Mouse (Mus musculus) liver, embryonic 11.5 days (tissue): ENCODE measurements around the gene Frmd4b. TPM values are rescaled to one million over a fixed set of nuclear protein-coding genes. Genes with fewer than 3 reads are reported as not detected.
"Not testable (repeated sequence)": the region's sequence is repeated elsewhere in the genome, so short reads cannot be mapped to it uniquely, and the experiment has no call there.

Experiments
- ATAC-seq: fragments of 200-750 bp; cut with Nextera tagmentation; replicated peaks from 2 replicates; pipeline ENCODE4 v1.8.0; 2017; ENCODE audit warnings: moderate number of reproducible peaks, mild to moderate bottlenecking, moderate TSS enrichment, moderate library complexity; ENCODE audit not compliant: low FRiP score
- DNase-seq: peaks from one replicate; pipeline ENCODE4 v3.0.0-alpha.2; 2017; ENCODE audit warnings: low spot score
- H3K27ac ChIP-seq: fragments of 300-500 bp; sonication (generic); 2 replicates; pipeline ENCODE4 v1.5.1; 2014; ENCODE audit warnings: mild to moderate bottlenecking, low read depth, low read length, control low read depth
- H3K27me3 ChIP-seq: fragments of 300-500 bp; sonication (generic); replicated peaks from 2 replicates; pipeline ENCODE4 v1.6.1; 2014; ENCODE audit warnings: low read length, mixed read lengths; ENCODE audit not compliant: control insufficient read depth, insufficient read depth
- H3K36me3 ChIP-seq: fragments of 300-500 bp; sonication (generic); 2 replicates; pipeline ENCODE4 v1.6.1; 2014; ENCODE audit warnings: mild to moderate bottlenecking, low read length, moderate library complexity, mixed read lengths; ENCODE audit not compliant: control insufficient read depth, insufficient read depth
- H3K4me1 ChIP-seq: fragments of 300-500 bp; sonication (generic); replicated peaks from 2 replicates; pipeline ENCODE4 v1.6.1; 2014; ENCODE audit warnings: low read length, mixed read lengths; ENCODE audit not compliant: control insufficient read depth, insufficient read depth
- H3K4me2 ChIP-seq: fragments of 300-500 bp; sonication (generic); 2 replicates; pipeline ENCODE4 v1.6.1; 2014; ENCODE audit warnings: mild to moderate bottlenecking, control low read depth, moderate library complexity
- H3K4me3 ChIP-seq: fragments of 300-500 bp; sonication (generic); 2 replicates; pipeline ENCODE4 v1.5.1; 2014; ENCODE audit warnings: low read depth, low read length, control low read depth
- H3K9ac ChIP-seq: fragments of 300-500 bp; sonication (generic); 2 replicates; pipeline ENCODE4 v1.6.1; 2014; ENCODE audit warnings: low read depth, low read length, control low read depth
- H3K9me3 ChIP-seq: fragments of 300-500 bp; sonication (generic); 2 replicates; pipeline ENCODE4 v1.6.1; 2016; ENCODE audit warnings: low read length, inconsistent platforms, mixed read lengths; ENCODE audit not compliant: control insufficient read depth
- WGBS: fragments of 180-500 bp; shearing (Covaris S2); extraction: QIAGEN DNeasy Blood & Tissue Kit; methylation state at CpG from one replicate; pipeline ENCODE4 v1.1.7; 2014; 5-methylcytosine and 5-hydroxymethylcytosine counted together
- polyA plus RNA-seq: library from polyadenylated mRNA; unstranded; fragments of >200 nt; fragmentation: Nextera tagmentation; extraction: Ambion mirVana; gene quantifications from 2 replicates; pipeline ENCODE4 v1.2.1, GENCODE M21; 2014

Frmd4b gene
- polyA plus RNA-seq, 1 experiment from 2014 or later = 16.6 TPM

DNA sequence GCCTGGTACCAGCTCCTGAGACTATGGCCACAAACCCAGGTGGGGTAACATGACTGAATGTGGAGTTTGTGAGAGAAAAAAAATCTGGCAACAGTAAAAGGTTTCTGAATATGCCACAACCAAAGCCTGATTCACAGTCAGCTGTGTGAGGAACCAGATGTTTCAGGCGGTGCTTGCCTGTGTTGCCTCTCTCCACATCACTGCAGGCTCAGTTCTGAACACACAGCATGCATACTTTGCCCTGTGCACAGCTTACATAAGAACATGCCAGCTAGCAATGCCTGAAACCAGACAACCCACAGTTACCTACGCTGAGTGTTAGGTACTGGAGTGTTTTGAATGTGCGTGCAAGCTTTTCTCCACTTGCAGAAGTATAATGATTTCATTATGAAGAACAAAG lies 224.4 kb downstream of the Frmd4b start:
- no peaks in the 10 kb centered on the region for H3K36me3 ChIP-seq
- H3K4me3 ChIP-seq = no peak overlapping the region
- no peaks in the 10 kb centered on the region for H3K4me1 ChIP-seq
- H3K27me3 ChIP-seq = no peaks in the 10 kb centered on the region
- H3K9me3 ChIP-seq = no peaks in the 10 kb centered on the region
- ATAC-seq (no peak), DNase-seq (no peak)
- H3K9ac ChIP-seq = no peak overlapping the region
- 90% methylated on average over 3 of the region's 3 CpGs for WGBS
- H3K4me2 ChIP-seq = no peak overlapping the region
- no peak overlapping the region for H3K27ac ChIP-seq

DNA sequence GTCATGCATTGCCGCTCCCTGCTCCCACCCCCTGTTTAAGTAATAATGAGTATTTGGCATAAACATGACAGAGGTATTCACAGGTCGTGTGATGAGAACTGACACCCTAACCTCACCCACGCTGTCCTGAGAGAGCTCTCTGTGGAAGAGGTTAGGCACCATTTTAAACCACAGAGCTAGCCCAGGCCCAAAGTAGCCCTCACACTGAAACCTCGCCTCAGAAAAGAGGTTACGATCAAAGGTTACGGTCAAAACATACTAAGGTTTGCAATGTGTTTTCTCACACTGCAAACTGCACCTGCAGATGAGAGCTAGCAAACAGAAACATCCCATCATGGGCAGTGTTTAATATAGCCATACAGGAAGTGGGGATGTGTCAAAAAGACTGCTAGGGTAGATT lies 230.0 kb downstream of the Frmd4b start:
- H3K9me3 ChIP-seq = no peaks in the 10 kb centered on the region
- 86% methylated on average over 6 of the region's 6 CpGs for WGBS
- no peak overlapping the region for H3K4me2 ChIP-seq
- no peak overlapping the region for H3K9ac ChIP-seq
- H3K27me3 ChIP-seq = no peaks in the 10 kb centered on the region
- ATAC-seq (no peak), DNase-seq (no peak)
- H3K36me3 ChIP-seq = no peaks in the 10 kb centered on the region
- no peaks in the 10 kb centered on the region for H3K4me1 ChIP-seq
- H3K27ac ChIP-seq = no peak overlapping the region
- no peak overlapping the region for H3K4me3 ChIP-seq

DNA sequence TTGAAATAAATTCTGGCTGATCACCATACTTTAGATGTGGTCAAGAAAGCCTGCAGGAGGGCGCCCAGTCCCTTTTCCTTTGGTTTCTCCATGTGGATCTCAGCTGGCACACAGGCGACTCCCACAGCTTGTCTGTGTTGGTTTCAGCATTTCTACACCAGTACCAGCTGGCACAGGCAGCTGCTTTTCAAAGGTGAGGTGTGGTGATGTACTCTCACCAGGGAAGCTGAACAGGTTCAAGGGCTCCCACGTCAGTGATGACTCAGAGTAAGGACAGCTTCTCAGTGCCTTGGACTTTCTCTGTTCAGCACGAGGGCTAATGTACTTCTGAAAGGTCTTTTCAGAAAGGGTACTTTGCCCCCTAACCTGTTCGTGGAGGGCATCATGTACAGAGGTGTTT lies 232.4 kb downstream of the Frmd4b start:
- Histone ChIP-seq H3K4me2 (no peak overlapping the region), H3K9ac (no peak overlapping the region), H3K27ac (no peak overlapping the region), H3K36me3 (no peaks in the 10 kb centered on the region), H3K4me1 (no peaks in the 10 kb centered on the region), H3K27me3 (no peaks in the 10 kb centered on the region), H3K4me3 (no peak overlapping the region), H3K9me3 (no peaks in the 10 kb centered on the region)
- no peak for ATAC-seq
- WGBS = 75% methylated on average over 5 of the region's 5 CpGs
- no peak for DNase-seq

DNA sequence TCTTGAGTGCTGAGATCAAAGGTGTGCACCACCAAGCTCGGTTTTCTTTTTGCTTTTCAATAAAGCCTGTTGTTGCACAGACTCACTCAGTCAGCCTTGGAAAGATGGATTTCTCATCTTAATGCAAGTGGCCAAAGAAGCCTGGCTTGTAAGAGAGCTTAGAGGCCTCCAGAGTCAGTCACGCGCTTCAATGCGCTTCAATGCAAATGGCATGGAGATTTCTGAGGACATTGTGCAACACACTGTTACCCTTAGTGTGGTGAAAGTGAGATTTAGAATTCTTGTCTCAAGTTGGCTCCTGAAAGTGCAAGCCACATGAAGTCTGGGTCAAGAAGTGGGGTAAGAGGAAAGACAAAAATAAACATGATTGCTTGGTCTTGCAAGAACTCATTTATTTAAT lies 236.1 kb downstream of the Frmd4b start:
- DNase-seq (no peak), ATAC-seq (no peak)

DNA sequence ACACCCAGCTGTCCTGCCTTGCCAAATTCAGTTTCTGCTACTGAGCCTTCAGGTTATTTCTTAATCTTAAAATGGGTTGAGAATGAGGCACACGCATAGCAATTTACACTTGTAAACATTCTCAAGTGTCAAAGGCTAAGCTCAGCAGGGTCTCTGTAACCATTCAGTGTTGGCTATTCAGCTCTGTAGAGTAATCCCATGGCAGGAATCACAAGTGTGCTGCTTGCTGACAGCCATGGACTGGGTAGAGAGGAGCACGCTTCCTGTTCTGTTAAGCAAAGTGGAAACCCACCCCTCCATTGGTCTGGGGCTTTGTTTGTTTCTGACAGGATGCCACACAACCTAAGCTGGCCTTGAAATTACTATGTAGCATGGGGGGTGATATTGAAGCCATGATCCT lies 246.4 kb downstream of the Frmd4b start:
- H3K36me3 ChIP-seq = no peaks in the 10 kb centered on the region
- H3K4me2 ChIP-seq = no peak overlapping the region
- no peak overlapping the region for H3K9ac ChIP-seq
- H3K4me3 ChIP-seq = no peak overlapping the region
- DNase-seq (no peak), ATAC-seq (no peak)
- no peaks in the 10 kb centered on the region for H3K27me3 ChIP-seq
- no peaks in the 10 kb centered on the region for H3K9me3 ChIP-seq
- no peaks in the 10 kb centered on the region for H3K4me1 ChIP-seq
- WGBS = 68% methylated on average over 2 of the region's 2 CpGs
- H3K27ac ChIP-seq = no peak overlapping the region

More for the DNA sequence above, 236.1 kb downstream of the Frmd4b start:
- no peaks in the 10 kb centered on the region for H3K9me3 ChIP-seq
- no peak overlapping the region for H3K27ac ChIP-seq
- H3K4me1 ChIP-seq = no peaks in the 10 kb centered on the region
- H3K27me3 ChIP-seq = no peaks in the 10 kb centered on the region
- H3K4me3 ChIP-seq = no peak overlapping the region
- 84% methylated on average over 4 of the region's 4 CpGs for WGBS
- no peak overlapping the region for H3K4me2 ChIP-seq
- H3K9ac ChIP-seq = no peak overlapping the region
- H3K36me3 ChIP-seq = no peaks in the 10 kb centered on the region; the same call in 1 of the 2 replicates

DNA sequence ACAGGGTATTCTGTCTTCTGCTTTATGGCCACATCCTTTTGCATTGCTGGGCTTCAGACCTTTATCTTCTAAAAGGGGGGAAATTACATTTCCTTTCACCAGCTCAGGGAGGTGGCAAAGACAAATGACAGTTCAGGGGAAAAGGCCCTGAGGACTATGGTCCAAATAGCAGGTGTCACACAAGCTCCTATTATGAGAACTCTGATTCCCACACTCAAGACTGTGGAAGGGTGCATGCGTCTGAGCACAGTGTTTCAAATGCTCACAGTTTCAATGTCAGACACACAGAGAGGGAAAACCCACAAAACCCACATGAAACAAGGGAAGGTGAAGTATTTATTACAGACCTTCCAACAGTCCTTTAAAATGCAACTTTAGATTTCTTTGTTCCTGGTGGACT lies 246.9 kb downstream of the Frmd4b start:
- Histone ChIP-seq H3K4me1 (no peaks in the 10 kb centered on the region), H3K4me3 (no peak overlapping the region), H3K4me2 (no peak overlapping the region), H3K9me3 (no peaks in the 10 kb centered on the region), H3K27me3 (no peaks in the 10 kb centered on the region), H3K27ac (no peak overlapping the region), H3K36me3 (no peaks in the 10 kb centered on the region), H3K9ac (no peak overlapping the region)
- ATAC-seq = no peak
- no peak for DNase-seq
- WGBS = 52% methylated on average over 1 of the region's 1 CpGs

DNA sequence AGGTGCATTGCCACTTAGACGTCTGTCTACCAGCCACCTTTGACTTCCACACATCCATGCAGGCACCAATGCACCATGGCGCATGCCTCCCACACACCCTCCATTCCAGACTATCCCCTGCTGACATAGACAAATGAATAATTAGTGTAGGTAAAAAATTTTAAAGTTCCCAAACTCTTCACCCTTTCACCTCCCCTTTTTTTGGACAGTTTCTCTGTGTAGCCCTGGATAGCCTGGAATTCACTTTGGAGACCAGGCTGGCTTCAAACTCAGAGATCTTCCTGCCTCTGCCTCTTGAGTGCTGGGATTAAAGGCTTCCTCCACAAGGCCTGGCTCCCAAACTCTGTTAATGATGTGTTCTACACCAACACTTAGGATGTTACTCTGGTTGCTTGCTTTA lies 253.5 kb downstream of the Frmd4b start:
- Histone ChIP-seq H3K36me3 (no peaks in the 10 kb centered on the region), H3K9me3 (no peaks in the 10 kb centered on the region), H3K27ac (no peak overlapping the region), H3K4me1 (no peaks in the 10 kb centered on the region), H3K4me2 (no peak overlapping the region), H3K4me3 (no peak overlapping the region), H3K27me3 (no peaks in the 10 kb centered on the region), H3K9ac (no peak overlapping the region)
- no peak for ATAC-seq
- 84% methylated on average over 2 of the region's 2 CpGs for WGBS
- DNase-seq = no peak

DNA sequence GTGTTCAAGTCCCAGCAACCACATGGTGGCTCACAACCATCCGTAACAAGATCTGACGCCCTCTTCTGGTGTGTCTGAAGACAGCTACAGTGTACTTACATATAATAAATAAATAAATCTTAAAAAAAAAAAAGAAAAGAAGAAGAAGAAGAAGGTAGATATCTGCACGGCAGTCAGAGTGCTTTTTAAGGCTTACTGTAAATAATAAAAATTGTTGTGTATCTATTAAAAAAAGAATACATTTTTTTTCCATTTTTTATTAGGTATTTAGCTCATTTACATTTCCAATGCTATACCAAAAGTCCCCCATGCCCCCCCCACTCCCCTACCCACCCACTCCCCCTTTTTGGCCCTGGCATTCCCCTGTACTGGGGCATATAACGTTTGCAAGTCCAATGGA lies 259.7 kb downstream of the Frmd4b start:
- H3K27ac ChIP-seq, H3K9ac ChIP-seq, H3K4me3 ChIP-seq, DNase-seq, H3K4me1 ChIP-seq, ATAC-seq, H3K9me3 ChIP-seq, H3K4me2 ChIP-seq, H3K36me3 ChIP-seq, H3K27me3 ChIP-seq: not testable (repeated sequence)
- WGBS = 83% methylated on average over 2 of the region's 4 CpGs

DNA sequence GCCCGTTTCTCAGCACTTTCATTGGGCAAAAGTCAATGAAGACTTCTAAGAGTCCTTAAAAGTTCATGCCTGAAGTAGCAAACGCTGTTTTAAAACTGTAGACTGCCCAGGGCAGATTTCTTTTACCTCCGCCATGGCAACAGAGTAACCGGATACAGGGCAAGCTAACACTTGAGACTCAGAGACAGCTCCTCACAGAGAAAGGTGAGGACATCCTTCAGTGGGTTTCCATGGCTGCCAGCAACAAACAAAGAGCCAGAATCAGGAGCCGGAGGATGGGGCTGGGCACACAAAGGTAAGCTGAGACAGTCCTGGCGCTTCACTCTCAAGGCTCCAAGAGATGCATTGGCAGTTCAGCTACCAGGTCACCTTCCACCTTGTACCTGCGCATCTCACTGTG lies 260.7 kb downstream of the Frmd4b start:
- no peaks in the 10 kb centered on the region for H3K9me3 ChIP-seq
- H3K4me2 ChIP-seq = no peak overlapping the region
- ATAC-seq (no peak), DNase-seq (no peak)
- no peaks in the 10 kb centered on the region for H3K36me3 ChIP-seq
- peaks cover 13% of the 10 kb centered on the region for H3K4me1 ChIP-seq
- no peak overlapping the region for H3K9ac ChIP-seq
- no peaks in the 10 kb centered on the region for H3K27me3 ChIP-seq
- no peak overlapping the region for H3K27ac ChIP-seq
- no peak overlapping the region for H3K4me3 ChIP-seq
- WGBS = 64% methylated on average over 7 of the region's 7 CpGs
